Mouse (Mus musculus) layer of hippocampus, adult 2 months (tissue): ENCODE data around the gene Ctnna2. TPM values are rescaled to one million over a fixed set of nuclear protein-coding genes. Genes with fewer than 3 reads are reported as not detected.

Experiments
- DNase-seq, 2 experiments: peaks; one replicate each; pipeline ENCODE4 v3.0.0; 2022; ENCODE audit warnings: low spot score in 2 of 2
- H3K27ac ChIP-seq: fragments of 200-600 bp; 2 replicates; pipeline ENCODE4 v1.8.1; 2022
- H3K4me3 ChIP-seq: fragments of 200-600 bp; 2 replicates; pipeline ENCODE4 v1.8.1; 2022; ENCODE audit warnings: mild to moderate bottlenecking
- CTCF ChIP-seq: fragments of 200-600 bp; conservative IDR thresholded peaks from 2 replicates; pipeline ENCODE4 v1.8.1; 2022; ENCODE audit warnings: antibody characterized with exemption, mild to moderate bottlenecking, moderate library complexity
- total RNA-seq, 2 experiments: library from RNA; stranded (reverse); gene quantifications; 2 replicates each; pipeline ENCODE4 v1.2.3; 2021

Ctnna2 gene
- total RNA-seq, 2 experiments from 2014 or later: 91.4 to 91.7 TPM

GRCm38 (mm10) chr6:77516515-77516914 is 463.0 kb downstream of the Ctnna2 start:
- Histone ChIP-seq H3K4me3 (no peak overlapping the region), H3K27ac (no peak overlapping the region)
- no peak for DNase-seq
- TF ChIP-seq CTCF: no peak

GRCm38 (mm10) chr6:77511805-77512204 is 467.7 kb downstream of the Ctnna2 start:
- Histone ChIP-seq H3K4me3 (no peak overlapping the region), H3K27ac (no peak overlapping the region)
- no peak for TF ChIP-seq CTCF
- DNase-seq: no peak

GRCm38 (mm10) chr6:77491721-77492120 is 487.8 kb downstream of the Ctnna2 start:
- H3K27ac ChIP-seq: no peak overlapping the region
- H3K4me3 ChIP-seq: no peak overlapping the region
- DNase-seq: no peak
- no peak for TF ChIP-seq CTCF

GRCm38 (mm10) chr6:77486658-77487057 is 492.8 kb downstream of the Ctnna2 start:
- TF ChIP-seq CTCF: no peak
- H3K27ac ChIP-seq: no peak overlapping the region
- no peak overlapping the region for H3K4me3 ChIP-seq
- DNase-seq: no peak

DNA sequence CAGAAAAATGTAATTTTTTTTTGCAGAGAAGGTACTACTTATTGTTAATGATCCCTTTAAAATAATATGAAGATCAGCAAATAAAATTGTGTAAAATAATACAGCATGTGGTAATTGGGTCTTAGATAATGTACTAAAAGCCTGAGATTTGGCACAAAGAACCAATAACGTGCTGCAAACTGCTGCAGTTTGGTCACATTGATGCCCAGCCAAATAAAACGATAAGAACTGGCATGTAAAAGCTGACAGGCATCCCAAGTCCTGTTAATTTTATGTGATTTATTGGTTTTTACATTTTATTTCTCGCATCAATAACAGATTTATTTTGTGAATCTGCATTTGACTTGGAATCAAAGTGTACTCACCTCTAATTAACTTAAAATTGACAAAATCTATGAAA is 497.4 kb downstream of the Ctnna2 start:
- DNase-seq: no peak
- no peak for TF ChIP-seq CTCF
- Histone ChIP-seq H3K27ac (no peak overlapping the region), H3K4me3 (no peak overlapping the region)

DNA sequence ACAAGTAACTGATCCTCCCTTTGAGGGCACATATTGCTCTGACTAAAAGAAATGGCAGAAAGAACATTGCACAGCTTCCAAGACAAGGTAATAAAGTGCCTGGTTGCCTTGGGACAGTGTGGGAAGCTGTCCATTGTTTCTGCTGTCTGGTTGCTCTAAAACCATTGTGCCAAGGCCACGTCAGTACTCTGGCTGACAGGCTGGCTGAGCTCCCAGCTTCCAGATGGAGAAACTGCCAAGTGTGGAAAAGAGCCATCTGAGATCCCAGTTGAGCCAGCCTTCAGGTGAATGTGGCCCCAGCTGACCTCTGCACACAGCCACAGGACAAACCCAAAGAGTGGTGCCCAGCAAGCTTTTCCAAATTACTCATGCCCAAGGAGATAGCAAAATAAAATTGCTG is 504.1 kb downstream of the Ctnna2 start:
- peak; percentile 44 to 65 for DNase-seq
- Histone ChIP-seq H3K27ac (peak overlapping the region; percentile 54), H3K4me3 (no peak overlapping the region)
- no peak for TF ChIP-seq CTCF

DNA sequence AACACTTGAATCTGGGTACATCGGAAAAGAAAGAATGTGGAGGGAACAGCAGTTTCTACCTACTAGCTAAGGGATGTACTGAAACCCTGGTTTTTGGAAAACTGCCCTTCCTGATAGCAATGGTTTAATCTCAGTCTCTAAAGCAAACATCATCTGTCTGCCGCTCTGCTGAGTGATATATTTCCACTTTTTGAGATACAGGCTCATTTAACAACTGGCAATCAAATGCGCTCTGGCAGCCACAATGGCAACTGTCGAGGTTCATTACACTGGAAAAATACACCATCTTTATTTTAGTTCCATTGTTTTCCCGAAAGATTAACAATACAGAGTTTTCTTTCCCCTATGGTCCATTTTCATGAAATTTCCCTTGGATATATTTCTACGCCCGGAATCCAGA is 506.2 kb downstream of the Ctnna2 start:
- peak in 1 of 2 experiments; percentile 23 for DNase-seq
- H3K27ac ChIP-seq: peak overlapping the region; percentile 32
- TF ChIP-seq CTCF: no peak
- no peak overlapping the region for H3K4me3 ChIP-seq

DNA sequence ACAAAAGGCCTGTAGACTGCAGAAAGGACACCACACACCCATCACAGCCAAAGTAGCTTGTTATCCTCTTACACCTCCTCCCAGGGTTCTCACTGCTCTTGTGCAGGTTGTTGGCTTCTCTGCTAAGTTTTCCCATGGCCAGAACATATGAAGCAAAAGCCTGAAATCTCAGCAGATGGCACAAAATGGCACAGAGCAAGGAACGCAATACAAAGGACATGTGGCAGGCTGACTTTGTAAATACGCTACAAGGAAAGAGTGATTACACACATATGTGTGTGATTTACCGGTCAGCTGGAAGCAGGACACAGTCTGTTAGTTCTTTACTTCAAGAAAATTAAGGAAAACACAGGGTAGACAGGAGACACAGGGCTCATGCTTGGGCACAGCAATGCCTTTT is 511.4 kb downstream of the Ctnna2 start:
- TF ChIP-seq CTCF: no peak
- H3K27ac ChIP-seq: peak overlapping the region; percentile 15; the same call in 1 of the 2 replicates
- DNase-seq: no peak
- no peak overlapping the region for H3K4me3 ChIP-seq

GRCm38 (mm10) chr6:77462737-77463136 is 516.8 kb downstream of the Ctnna2 start:
- TF ChIP-seq CTCF: no peak
- DNase-seq: no peak
- Histone ChIP-seq H3K4me3 (no peak overlapping the region), H3K27ac (no peak overlapping the region)

DNA sequence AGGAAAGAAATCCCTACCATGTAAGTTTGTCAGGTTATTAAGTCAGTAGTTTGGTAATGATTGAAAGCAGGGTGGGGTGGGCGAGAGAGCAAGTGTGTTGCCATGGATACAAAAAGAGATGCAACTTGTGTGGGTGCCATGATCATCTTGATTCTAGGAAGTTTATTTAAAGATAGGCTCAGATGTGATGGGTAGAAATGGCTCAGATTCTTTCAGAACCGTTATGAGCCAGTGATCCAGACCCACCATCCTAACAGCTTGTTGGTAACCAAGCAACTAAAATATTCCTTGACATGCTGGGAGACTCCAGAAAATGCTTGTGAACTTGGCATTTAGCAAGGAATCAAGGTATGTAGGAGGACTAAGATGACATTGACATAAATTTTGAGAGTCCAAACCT is 521.6 kb downstream of the Ctnna2 start:
- TF ChIP-seq CTCF: no peak
- DNase-seq: peak in 1 of 2 experiments; percentile 52
- peak overlapping the region; percentile 34 for H3K27ac ChIP-seq
- no peak overlapping the region for H3K4me3 ChIP-seq

- Histone ChIP-seq H3K4me3 (no peak overlapping the region), H3K27ac (no peak overlapping the region)
- no peak for DNase-seq
- TF ChIP-seq CTCF: no peak
These were observed 532.6 kb downstream of the Ctnna2 start for GRCm38 (mm10) chr6:77446861-77447260.

DNA sequence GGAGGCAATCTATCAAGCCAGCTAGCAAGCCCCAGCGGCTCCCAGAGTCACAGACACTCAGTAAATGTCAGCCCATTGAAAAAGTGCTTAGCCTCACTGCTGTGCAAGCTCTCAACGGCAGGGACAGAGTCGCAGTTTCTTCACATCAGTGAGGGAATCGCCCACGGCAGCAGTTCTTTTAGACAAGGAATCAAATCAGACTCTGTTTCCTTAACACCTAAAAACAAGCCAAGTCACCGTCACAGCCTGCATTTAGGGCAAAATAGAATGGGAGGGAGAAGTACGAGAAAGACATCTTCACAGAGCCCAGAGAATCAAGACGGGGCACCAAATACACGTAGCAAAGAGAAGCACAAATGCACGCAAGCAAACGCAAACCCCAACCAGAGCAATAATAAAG is 535.6 kb downstream of the Ctnna2 start:
- peak; percentile 24 for TF ChIP-seq CTCF
- H3K4me3 ChIP-seq: no peak overlapping the region
- H3K27ac ChIP-seq: peak overlapping the region; percentile 53
- DNase-seq: no peak

DNA sequence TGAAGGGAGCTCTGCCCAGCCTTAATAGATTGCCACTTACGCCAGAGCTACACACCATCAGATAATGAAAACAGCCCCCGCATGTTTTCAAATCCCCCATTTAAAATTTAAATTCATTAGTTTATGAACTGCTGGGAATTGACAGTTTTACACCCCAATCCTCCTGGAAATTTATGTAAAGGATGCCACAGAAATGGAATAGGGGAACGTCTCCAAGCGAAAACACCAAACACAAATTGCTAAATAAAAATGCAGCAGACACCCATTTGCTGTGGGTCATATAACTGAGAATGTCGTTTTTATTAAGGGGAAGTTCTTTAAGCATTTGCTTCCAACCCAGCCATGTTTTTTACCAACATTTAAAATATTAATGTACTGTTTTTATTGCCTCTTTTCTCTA is 538.4 kb downstream of the Ctnna2 start:
- no peak for TF ChIP-seq CTCF
- H3K4me3 ChIP-seq: no peak overlapping the region
- H3K27ac ChIP-seq: no peak overlapping the region
- DNase-seq: no peak

DNA sequence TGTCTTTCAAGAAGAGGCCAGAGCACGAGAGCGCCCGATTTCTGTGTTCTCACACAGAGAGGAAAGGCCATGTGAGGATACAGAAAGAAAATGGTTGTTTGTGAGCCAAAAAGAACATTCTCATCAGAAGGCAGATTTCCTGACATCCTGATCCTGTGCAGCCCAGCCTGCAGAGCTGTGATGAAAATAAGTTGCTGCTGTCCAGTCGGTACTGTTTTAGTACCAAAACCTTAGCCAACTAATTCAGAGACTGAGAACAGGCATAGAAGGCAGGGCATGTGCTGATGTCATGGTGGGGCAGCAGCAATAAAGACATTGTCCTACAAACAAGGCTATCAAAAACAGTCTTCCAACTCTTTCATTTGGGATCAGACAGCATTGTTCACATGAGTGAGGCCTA is 549.1 kb downstream of the Ctnna2 start:
- DNase-seq: no peak
- Histone ChIP-seq H3K27ac (no peak overlapping the region), H3K4me3 (no peak overlapping the region)
- TF ChIP-seq CTCF: no peak

DNA sequence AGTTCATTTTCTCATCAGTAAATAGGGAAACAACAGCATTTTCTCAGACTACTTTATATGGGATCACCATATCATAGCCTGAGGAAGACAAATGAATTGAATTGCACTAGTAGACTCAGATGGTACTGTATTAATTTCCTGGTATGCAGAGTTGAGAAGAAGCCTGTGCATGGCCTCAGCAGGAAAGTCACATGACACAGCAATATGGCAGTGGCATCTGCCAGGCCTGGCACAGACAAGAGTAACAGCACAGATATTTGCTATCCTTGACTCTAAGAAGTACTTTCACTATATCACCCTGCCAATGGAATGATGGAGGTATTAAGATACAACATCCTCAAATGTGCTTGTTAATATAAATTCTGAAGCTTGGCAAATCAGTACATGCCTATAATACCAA is 553.8 kb downstream of the Ctnna2 start:
- TF ChIP-seq CTCF: no peak
- peak; percentile 38 to 57 for DNase-seq
- Histone ChIP-seq H3K27ac (peak overlapping the region; percentile 43; the same call in 1 of the 2 replicates), H3K4me3 (no peak overlapping the region)
